Mouse (Mus musculus) limb, embryonic 13.5 days (tissue): ENCODE measurements around the gene Skp2. TPM values are rescaled to one million over a fixed set of nuclear protein-coding genes. Genes with fewer than 3 reads are reported as not detected.

Experiments used
- ATAC-seq: fragments of 200-750 bp; cut with Nextera tagmentation; 2 replicates; pipeline ENCODE4 v1.8.0; 2017; ENCODE audit warnings: low read depth, moderate number of reproducible peaks, moderate TSS enrichment; ENCODE audit not compliant: low FRiP score
- H3K27ac ChIP-seq: fragments of 300-500 bp; sonication (generic); 2 replicates; pipeline ENCODE4 v1.5.1; 2015; ENCODE audit warnings: inconsistent platforms, mild to moderate bottlenecking, moderate library complexity
- H3K27me3 ChIP-seq: fragments of 300-500 bp; sonication (generic); 2 replicates; pipeline ENCODE4 v1.6.1; 2015; ENCODE audit warnings: mild to moderate bottlenecking, inconsistent platforms
- H3K36me3 ChIP-seq: fragments of 300-500 bp; sonication (generic); 2 replicates; pipeline ENCODE4 v1.6.1; 2015; ENCODE audit warnings: inconsistent platforms, mild to moderate bottlenecking, moderate library complexity
- H3K4me1 ChIP-seq: fragments of 300-500 bp; sonication (generic); 2 replicates; pipeline ENCODE4 v1.6.1; 2015; ENCODE audit warnings: inconsistent platforms
- H3K4me2 ChIP-seq: fragments of 300-500 bp; sonication (generic); replicated peaks from 2 replicates; pipeline ENCODE4 v1.6.1; 2015; ENCODE audit warnings: inconsistent platforms, mild to moderate bottlenecking, moderate library complexity
- H3K4me3 ChIP-seq: fragments of 300-500 bp; sonication (generic); 2 replicates; pipeline ENCODE4 v1.5.1; 2015; ENCODE audit warnings: moderate library complexity, mild to moderate bottlenecking, inconsistent platforms
- H3K9ac ChIP-seq: fragments of 300-500 bp; sonication (generic); 2 replicates; pipeline ENCODE4 v1.6.1; 2015; ENCODE audit warnings: mild to moderate bottlenecking, inconsistent platforms
- H3K9me3 ChIP-seq: fragments of 300-500 bp; sonication (generic); 2 replicates; pipeline ENCODE4 v1.6.1; 2016; ENCODE audit warnings: inconsistent platforms
- WGBS: fragments of 180-500 bp; shearing (Covaris S2); methylation state at CpG from one replicate; pipeline ENCODE4 v1.1.7; 2015; 5-methylcytosine and 5-hydroxymethylcytosine counted together
- polyA plus RNA-seq: library from polyadenylated mRNA; unstranded; fragments of >200 nt; fragmentation: Nextera tagmentation; extraction: Ambion mirVana; gene quantifications from 2 replicates; pipeline ENCODE4 v1.2.1, GENCODE M21; 2015

Skp2 gene
- polyA plus RNA-seq, 1 experiment from 2014 or later, result 107 TPM

DNA sequence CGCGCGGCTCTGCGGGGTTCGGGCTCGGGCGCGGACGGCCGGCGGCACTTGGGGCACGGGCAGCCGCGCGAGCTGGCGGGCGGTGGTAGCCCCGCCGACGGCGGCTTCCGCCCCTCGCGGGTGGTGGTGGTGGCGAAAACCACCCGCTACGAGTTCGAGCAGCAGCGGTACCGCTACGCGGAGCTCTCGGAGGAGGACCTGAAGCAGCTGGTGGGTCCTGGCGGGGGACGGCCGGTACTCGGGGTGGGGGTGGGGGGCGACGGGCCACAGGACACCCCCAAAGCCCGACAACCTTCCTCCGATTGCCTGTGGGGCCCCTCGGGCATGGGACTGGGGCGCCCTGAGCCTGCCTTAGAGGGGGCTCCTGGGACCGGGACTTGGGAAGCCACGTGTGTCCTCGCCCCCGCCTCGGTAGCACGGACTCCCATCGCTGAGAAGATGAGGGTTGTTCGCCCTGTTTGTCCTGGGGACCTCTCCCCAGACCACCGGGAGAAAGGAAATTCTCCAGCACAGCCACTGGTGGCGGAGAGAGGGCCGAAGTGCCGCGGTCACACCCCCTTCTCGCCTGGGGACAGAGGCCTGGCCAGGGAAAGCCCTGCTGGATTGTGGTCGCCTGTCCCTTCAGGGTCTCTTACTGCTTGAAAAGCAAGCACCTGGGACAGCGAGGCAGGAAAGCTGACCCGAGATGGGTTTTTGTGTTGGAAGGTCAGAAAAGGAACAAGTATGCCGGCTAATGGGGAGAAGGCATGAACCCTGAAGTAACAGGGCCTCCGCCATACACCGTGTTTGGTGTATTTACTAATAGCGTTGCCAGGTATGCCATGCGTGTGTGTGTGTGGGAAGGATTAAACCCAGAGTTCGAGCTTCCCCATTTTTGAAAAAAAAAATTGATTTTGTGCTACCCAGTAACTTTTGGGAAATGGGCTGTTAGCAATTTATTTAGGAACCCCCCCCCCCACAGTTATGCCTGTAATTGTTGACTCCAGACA lies 83.4 kb downstream of the Skp2 start:
- Histone ChIP-seq H3K36me3 (peaks cover 3% of the 10 kb centered on the region; the same call in 1 of the 2 replicates), H3K4me1 (peaks cover 41% of the 10 kb centered on the region), H3K9me3 (no peaks in the 10 kb centered on the region), H3K9ac (peak overlapping the region; percentile 93), H3K4me3 (peak overlapping the region; percentile 88), H3K27me3 (no peaks in the 10 kb centered on the region), H3K27ac (peak overlapping the region; percentile 91), H3K4me2 (peak overlapping the region; percentile 78)
- under 1% methylated on average over 64 of the region's 66 CpGs for WGBS
- ATAC-seq, result peak; percentile 16

- Histone ChIP-seq H3K4me1 (peaks cover 41% of the 10 kb centered on the region), H3K4me3 (peak within 1 kb of the TSS; percentile 88), H3K36me3 (no peaks in the 10 kb centered on the region), H3K4me2 (peak within 1 kb of the TSS; percentile 79), H3K27me3 (no peaks in the 10 kb centered on the region), H3K9me3 (no peaks in the 10 kb centered on the region), H3K27ac (peak within 1 kb of the TSS; percentile 91), H3K9ac (peak within 1 kb of the TSS; percentile 93)
- under 1% methylated on average over 50 of the region's 54 CpGs for WGBS
- peak; percentile 99 for ATAC-seq
Observed at GRCm38 (mm10) chr15:9070912-9071555, 84.2 kb downstream of the Skp2 start, which contains the start of gene Nadk2. Nadk2 (plus strand) TSS chr15:9071260.

DNA sequence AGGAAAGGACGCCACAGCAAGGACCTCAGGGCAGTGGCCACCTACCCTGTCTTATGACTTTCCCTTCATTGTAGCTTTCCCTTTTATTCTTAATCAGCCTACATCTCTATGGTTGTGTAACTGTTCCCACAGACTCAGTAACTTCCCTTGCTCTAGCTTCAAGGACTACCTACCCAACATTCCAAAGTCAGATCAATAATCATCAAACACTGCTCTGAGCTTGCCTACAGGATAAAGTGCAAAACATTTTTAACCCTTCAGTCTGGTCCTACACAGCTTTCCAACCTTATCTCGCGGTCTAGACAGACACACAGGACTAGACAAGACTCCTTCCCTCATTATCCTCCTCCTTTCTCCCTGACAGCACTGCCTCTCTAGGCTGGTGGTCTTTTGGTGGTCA lies 84.9 kb downstream of the Skp2 start:
- peak overlapping the region; percentile 88 for H3K4me3 ChIP-seq
- 1% methylated on average over 3 of the region's 3 CpGs for WGBS
- H3K27me3 ChIP-seq, result no peaks in the 10 kb centered on the region
- H3K4me1 ChIP-seq, result peaks cover 36% of the 10 kb centered on the region
- peak overlapping the region; percentile 79 for H3K9ac ChIP-seq
- ATAC-seq, result no peak
- no peaks in the 10 kb centered on the region for H3K9me3 ChIP-seq
- H3K4me2 ChIP-seq, result peak overlapping the region; percentile 79
- H3K36me3 ChIP-seq, result no peaks in the 10 kb centered on the region
- H3K27ac ChIP-seq, result peak overlapping the region; percentile 81

DNA sequence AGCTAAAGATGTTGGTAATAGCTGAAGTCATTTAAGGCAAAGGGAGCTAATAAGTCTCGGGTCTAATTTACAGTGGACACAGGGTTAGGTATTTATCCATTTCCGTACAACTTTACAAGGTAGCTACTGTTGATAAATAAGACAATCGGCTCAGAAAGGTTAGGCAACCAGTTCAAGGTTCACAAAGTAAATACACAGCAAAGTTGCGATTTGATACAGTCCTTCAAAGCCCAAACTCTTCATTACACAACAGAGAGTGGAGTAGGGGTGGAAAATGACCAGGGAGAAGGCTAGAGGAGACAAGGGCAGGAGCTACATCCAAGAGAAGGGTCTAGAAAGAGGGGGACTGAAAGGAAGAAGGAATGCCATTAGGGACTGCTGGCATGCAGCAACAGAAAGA lies 86.3 kb downstream of the Skp2 start:
- ATAC-seq, result no peak
- Histone ChIP-seq H3K36me3 (no peaks in the 10 kb centered on the region), H3K9me3 (no peaks in the 10 kb centered on the region), H3K4me3 (no peak overlapping the region), H3K27me3 (no peaks in the 10 kb centered on the region), H3K27ac (no peak overlapping the region), H3K4me1 (peaks cover 23% of the 10 kb centered on the region), H3K9ac (no peak overlapping the region), H3K4me2 (no peak overlapping the region)
- WGBS, result 87% methylated on average over 4 of the region's 4 CpGs

Other genes starting within 250 kb of the Skp2 start
- gene Ranbp3l, start 187.5 kb downstream of the Skp2 start, polyA plus RNA-seq, result 0.24 and 0.41 TPM in 2 replicates
- gene Nadk2, start 84.2 kb downstream of the Skp2 start, polyA plus RNA-seq, result 25.4 and 27.9 TPM in 2 replicates
- gene Lmbrd2, start 14.9 kb downstream of the Skp2 start, polyA plus RNA-seq, result 2.5 and 2.8 TPM in 2 replicates
- not detected in 2 replicates for gene Ugt3a1, start 121.5 kb upstream of the Skp2 start, polyA plus RNA-seq
- not detected in 2 replicates for gene Ugt3a2, start 180.1 kb upstream of the Skp2 start, polyA plus RNA-seq